Mouse (Mus musculus) cerebellum, adult 9-11 months (tissue): ENCODE data around the gene Ncoa4.
"Not testable (repeated sequence)": the region's sequence is repeated elsewhere in the genome, so short reads cannot be mapped to it uniquely, and the experiment has no call there.

Experiments
- DNase-seq: peaks from one replicate; pipeline ENCODE4 v3.0.0; 2022

Ncoa4 gene

DNA sequence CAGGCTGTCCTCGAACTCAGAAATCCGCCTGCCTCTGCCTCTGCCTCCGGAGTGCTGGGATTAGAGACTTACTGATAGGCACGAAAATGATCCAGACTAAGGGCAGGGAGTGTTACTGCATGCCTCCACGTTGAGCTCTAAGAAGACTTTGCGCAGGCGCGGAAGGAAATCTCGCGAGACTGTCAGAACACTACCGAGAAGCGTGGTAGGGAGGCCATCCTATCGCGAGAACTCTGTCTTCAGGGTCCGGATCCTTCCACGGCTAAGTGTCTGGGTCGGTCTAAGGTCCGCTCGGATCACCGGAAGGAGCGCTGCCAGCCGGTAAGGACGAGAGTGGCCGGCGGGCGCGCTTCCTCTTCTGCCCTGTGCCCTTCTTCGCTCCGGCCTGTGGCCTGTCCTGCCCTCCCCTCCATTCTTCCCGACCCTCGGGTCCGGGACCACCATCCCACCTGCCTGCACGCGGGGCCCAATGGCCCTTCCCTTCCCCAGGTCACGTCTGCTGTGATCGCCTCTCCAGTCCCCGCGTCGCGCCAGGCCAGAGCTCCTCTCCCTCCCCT, at the start of gene Ncoa4:
Gene Ncoa4, plus strand, starts transcription at position 176 of the 557 bp plus-strand sequence.
- peak; percentile 98 for DNase-seq

DNA sequence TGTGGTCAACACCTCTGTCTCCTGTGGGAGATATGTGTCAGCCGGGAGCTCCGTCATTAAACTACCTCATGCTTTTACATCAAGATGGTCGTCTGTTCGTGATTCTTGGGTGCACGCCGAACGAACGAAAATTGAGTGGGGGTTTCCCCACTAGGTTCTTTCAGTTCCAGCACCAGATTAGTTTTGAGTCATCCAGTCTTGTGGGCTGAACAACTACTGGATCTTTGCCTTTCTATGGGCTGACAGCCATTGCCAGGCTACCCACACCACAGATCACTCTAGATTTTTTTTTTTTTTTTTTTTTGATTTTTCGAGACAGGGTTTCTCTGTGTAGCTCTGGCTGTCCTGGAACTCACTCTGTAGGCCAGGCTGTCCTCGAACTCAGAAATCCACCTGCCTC, 47.5 kb upstream of the Ncoa4 start:
- not testable (repeated sequence) for DNase-seq

DNA sequence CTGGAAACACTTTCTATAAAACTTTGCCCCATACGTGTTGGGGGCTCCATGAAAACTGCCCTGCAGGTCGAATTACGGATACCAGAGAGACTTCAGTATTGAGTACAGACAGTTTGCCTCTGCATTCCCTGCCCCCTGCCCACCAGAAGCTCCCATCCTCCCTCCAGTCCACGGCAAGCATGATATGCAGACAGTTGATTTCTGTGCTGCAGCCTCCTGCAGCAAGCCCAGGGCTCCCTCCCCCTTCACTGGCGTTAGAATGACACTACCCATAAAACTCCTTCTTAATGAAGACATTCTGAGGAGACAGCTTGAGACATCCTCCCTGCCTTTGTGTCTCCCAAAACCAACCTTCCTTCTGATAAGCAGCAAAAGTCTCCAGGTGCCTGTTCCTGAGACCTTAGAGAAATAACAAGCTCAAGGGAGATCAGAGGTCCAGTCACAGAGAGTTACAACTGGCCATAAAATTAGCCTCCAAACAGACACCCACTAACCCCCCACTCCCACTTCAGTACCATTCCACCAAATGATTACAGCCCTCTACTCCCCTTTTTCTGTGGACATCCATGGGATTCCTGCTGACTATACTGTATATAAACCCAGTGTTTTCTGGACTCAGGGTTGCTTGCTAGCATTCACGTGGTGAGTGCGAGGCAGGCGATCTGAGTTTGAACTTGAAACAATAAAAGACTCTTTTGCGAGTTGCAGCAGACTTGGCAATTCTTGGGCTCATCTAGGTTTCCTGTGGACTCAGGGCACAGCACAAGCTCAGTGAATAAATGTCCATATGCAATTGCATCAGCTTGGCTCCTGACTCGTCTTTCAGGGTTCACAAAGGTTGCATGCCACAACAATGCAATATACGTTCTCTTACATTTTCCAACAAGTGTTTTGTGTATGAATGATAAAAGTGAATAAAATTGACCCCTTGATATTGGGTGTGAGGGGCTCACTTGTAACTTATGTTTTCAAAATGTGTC, 38.4 kb upstream of the Ncoa4 start:
- no peak for DNase-seq

DNA sequence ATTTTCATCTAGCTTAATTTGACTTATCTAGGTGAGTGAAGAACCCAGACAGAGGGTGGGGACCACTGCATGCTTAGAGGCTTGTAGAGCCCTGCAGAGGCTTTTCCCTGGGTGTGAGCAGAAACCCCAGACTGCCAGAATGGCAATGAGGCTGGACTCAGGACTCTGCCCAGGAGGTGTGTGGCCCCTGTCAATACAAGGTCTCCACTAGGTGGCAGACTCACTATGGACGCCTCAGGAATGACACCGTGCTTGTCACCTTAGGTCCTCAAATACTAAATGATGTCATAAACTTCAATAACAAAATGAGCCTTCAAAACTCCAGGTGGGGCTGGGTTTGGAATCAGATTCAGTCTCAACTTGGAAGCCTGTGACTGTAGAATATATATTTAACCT, 37.7 kb upstream of the Ncoa4 start:
- no peak for DNase-seq

DNA sequence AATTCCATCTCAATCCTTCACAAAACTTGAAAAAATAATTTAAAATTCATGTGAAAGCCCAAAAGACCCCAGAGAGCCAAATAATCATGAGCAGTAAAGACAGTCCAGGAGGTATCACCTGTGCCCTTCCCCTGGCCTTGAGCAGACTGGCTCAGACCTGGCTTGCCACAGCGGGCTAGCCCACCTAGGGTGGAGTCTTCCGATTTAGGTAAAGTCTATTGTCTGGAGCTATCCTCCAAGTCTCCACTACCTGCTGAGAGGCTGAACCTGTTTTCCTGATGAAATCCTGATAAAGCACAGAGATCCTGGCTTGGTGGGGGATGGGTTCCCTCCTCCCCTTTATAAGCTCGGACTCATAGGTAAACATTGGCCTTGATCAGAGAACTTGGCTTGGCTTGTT, 35.4 kb upstream of the Ncoa4 start:
- no peak for DNase-seq

DNA sequence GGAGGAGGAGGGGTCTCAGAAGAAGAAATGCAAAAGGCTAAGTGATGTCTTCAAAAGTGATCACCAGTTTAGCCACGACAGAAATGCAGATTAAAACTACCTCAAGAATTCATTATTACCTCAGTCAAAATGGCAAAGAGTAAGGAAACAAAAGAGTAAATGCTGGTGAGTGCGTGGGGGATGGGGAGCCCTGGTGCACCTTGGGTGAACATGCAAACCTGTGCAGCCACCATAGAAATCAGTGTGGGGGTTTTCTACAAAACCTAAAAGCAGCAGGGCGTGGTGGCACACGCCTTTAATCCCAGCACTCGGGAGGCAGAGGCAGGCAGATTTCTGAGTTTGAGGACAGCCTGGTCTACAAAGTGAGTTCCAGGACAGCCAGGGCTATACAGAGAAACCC, 34.4 kb upstream of the Ncoa4 start:
- not testable (repeated sequence) for DNase-seq

DNA sequence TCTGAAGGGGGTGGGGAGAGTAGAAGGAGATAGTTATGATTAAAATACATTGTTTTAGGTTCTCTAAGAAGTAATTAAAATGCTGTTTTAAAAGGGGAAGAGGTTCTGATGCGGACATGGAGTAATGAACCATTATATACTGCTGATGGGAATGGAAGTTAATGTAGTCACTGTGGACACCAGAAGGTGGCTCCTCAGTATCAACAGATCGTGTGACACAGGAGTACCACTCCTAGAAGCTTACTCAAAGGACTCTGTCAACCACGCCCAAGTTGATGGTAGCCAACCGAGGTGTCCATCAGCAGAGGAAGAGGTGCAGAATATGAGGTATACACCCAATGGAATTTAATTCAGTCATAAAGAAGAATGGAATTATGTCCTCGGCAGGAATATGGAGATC, 31.3 kb upstream of the Ncoa4 start:
- no peak for DNase-seq

DNA sequence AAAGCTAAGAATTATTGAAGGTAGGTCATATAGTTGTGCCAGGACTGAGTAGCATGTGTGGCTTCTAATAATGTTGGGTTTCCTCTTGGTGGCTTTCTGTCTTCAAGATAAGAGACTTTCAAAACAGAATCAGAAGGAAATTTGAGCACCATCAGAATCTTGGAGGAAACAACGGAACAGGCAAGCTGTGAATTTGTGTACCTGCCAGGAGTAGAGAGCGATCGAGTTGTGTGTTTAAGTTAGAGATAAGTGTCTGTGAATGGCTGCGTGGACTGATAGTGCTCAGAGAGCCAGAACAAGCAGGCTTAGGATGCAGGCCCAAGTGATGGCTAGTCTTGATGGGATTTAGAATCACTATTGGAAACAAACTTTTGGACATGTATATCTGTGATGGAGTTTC, 27.8 kb upstream of the Ncoa4 start:
- DNase-seq = no peak

DNA sequence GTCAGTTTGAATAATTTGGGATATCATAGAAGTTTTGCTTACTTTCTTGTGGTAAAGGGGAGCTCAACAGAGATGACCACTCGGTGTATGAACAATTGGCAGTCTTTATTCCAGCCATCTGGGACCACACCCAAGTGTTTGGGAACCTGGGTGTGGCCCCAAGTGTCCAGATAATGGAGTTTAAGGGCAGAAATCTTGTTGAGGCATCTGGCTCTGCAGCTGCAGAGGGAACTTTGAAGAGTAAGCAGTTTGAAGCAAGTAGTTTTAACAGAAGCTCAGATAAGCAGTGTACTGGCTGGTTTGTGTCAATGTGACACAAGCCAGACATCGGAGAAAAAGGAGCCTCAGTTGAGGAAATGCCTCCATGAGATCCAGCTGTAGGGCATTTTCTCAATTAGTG, 25.4 kb upstream of the Ncoa4 start:
- DNase-seq = no peak

DNA sequence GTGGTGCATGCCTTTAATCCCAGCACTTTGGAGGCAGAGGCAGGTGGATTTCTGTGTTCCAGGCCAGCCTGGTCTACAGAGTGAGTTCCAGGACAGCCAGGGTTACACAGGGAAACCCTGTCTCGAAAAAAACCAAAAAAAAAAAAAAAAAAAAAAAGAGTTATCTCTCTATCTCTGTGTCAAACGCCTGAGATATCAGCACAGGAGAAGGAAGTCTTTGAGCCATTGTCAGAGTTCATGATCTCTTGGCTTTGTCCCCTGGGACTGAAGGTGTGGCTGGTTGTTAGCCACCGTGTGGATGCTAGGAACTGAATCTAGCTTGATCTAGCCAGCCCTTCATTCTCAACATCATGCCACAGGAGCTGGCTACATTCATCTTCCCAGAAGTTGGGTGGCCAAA, 23.2 kb upstream of the Ncoa4 start:
- not testable (repeated sequence) for DNase-seq

DNA sequence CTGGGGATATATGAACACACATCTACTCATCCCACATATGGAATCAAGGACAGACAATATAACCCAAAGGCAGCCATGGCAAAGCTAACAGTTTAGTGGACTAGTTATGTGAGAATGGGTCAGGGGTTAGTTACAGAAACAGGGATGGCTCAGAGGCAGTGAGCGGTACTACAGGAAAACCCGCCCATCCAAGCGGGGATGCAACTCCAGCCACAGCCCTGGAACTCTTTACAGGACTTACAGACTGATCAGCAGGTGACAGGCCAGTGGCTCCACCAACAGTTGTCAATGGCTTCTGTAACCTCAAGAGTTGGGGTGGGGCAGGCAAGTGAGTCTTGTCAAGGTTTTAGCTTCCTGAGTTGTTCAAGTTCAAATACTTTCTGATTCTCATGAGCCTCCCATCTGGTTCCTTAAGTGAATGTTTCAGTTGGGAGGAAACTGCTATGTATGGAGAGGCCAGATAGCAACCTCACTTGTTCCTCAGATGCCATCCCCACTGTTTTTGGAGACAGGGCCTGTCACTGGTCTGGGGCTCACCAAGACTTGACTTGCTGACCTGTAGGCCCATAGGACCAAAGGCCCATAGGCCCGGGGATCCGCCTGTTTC, 19.2 kb upstream of the Ncoa4 start:
- DNase-seq = no peak

DNA sequence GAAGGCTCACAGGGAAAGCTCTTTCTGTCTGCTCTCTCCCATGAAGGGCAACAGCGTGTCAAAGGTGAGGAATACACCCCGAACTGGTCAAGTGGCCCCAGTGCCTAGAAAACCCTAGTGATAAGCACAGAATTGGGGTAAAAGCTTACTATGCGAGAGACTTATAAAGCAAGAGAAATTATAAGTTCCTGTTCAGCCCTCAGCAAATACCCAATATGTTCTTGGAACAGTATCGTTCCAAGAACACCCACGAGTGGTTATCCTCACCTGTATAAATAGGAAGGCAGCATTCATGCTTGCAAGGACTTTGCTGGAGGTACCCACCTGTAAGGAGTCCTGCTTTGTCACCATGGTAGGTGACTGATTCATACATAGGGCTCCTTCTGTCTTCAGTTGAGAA, 17.9 kb upstream of the Ncoa4 start, which contains the start of gene Msmb:
Gene Msmb, plus strand, starts transcription at position 301 of the 400 bp plus-strand sequence.
- no peak for DNase-seq

DNA sequence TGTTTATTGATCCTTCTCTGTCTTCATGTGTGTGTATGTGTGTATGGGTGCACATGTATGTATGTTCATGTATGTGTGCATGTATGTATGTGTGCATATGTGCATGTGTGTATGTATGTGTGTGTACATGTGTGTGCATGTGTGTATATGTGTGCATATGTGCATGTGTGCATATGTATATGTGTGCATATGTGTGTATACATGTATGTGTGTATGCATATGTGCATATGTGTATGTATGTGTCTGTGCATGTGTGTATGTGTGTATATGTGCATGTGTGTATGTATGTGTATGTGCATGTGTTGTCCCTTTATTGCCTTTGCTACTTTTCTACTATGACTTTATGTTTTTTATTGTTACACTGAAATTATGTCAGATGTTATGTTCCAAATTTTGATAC, 14.9 kb upstream of the Ncoa4 start:
- DNase-seq = no peak

DNA sequence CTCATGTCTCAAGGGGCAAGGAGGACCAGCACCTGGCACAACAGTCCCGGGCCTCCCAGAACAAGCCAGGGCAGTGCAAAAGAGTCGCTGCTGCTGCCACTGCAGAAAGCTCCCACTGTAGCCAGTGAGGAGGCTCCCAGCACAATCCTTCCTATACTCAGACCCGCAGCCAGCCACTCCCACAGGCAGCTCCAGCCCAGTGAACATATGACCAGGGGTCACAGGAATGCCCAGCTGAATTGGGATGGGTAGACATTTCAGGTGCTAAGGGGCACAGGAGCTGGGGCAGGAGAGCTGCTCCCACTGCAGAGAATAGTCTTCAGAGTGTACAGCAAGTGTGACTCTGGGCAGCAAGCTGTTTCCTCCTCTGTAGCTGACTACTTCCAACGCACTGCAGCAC, 14.3 kb upstream of the Ncoa4 start:
- DNase-seq = no peak

DNA sequence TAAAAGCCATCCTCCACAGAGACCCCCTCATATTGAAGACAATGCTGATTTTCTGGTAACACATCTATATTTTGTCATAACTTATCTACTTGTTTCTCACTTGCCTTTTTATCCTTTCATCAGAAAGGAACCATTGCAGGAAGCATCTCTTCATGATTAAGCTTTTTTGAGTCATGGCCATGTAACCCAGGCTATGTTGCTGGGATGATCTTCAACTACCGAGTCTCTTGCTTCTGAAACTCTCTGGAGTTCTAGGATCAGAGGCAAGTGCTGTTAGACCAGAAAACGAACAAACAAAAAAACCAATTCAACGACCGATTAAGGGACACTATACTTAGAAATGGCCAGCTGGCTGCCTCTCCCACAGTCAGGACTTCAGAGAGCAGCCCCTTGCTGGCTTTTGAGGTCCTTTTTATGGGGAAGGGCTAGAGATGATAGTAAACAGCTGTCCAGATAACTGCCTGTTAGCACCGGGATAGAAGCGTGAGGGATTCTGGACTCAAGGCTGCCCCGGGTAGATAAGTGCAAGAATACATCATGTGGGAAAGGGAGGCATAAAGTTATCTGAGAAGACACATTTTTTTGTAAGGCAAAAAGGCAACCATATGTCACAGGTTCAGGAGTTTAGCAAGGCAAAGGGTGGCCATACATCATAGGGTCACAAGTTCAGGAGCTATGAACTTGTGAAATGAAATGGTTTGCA, 13.7 kb upstream of the Ncoa4 start:
- no peak for DNase-seq

DNA sequence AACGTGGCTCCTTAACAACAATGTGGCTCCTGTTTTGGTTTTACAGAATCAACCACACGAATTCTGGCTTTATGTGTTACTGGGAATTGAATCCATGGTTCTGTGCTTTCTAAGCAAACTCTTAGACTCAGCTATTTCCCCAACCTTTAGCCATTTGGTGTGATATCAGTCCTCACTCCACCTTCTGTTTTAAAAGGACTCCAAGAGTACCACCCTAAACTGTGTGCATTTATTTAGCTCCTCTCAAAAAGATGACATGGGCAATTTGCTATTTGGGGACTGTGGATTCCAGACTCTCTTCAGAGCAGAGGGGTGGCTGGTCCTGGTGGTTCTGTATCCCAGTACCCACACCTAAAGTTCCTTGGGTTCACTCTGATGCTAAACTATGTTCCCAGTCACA, 13.1 kb upstream of the Ncoa4 start:
- DNase-seq = no peak

DNA sequence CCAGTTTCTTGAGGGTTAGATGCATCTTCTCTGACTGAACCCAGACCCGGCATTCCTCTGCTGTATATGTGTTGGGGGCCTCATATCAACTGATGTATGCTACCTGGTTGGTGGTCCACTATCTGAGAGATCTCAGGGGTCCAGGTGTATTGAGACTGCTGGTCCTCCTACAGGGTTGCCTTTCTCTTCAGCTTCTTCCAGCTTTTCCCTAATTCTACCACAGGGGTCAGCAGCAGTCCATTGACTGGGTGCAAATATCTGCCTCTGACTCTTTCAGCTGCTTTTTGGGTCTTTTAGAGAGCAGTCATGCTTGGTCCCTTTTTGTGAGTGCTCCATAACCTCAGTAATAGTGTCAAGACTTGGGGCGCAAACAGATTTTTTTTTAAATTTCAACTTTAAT, 8.8 kb upstream of the Ncoa4 start:
- DNase-seq = no peak

DNA sequence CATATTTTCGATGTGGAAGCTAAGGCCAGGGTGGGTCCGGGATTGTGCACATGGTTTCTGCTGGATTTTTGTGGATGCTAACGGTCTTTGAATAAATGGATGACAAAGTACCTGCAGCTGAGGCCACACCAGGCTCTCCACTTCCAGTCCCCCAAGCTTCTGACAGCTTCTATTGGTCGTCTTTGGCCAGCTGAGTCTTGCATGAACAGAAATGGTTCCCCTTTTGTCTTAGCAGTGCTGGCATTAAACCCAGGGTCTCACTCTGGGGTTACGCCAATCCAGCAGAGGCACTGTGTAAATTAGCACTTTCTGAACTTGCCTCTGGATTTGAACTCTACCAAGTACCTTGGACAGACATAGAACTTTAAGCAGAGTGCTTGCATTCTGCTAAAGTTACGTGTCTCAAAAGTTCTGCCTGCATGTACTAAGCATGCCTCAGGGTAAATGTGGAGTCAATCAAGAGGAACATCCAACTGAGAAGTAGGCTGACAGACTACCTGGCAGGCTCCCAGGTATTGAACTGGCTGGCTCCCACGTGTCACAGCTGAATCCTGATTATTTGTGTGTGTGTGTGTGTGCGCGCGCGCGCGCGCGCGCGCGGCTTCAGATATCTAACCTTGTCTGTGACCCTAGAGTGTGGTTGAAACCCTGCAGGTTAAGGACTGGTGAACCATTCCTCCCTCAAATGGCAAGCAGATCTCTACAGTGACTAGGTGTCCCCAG, 7.3 kb upstream of the Ncoa4 start:
- DNase-seq = no peak

DNA sequence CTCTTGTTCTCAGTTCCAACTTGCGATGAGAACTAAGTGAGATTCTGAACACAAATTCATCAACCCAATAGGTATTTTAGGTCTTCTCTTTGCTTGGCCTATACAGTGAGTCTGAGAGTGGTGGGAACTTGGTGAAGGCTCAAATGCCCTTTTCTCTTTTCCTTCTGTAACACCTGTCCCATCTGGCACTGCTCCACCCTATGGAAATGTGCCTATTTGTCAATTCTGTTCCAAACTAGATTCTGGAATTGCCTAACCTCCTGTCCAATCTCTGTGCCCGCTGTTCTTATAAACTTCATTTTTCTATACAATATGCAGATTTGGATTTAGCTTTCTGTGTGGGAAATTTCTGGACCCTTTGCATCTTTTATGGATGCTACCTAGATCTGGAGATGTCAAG, 6.5 kb upstream of the Ncoa4 start:
- no peak for DNase-seq

DNA sequence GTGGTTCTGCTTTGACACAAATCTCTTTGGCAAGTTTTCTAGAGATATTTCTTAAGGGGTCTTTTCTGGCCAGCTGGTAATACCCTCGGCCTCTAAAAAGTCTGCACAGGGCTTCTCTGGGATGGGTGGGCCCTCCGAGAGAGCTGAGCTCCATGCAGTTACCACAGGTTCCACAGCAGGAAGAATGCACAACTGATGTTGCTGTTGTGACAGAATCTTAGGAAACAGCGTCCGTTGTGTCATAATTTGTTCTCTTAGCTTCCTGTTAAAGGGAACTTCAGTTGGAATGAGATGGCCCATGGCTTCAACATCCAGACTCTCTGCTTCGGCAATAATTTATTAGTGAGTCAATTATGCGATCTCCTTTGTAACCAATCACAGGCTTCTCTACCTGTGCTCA, 4.9 kb upstream of the Ncoa4 start:
- no peak for DNase-seq

DNA sequence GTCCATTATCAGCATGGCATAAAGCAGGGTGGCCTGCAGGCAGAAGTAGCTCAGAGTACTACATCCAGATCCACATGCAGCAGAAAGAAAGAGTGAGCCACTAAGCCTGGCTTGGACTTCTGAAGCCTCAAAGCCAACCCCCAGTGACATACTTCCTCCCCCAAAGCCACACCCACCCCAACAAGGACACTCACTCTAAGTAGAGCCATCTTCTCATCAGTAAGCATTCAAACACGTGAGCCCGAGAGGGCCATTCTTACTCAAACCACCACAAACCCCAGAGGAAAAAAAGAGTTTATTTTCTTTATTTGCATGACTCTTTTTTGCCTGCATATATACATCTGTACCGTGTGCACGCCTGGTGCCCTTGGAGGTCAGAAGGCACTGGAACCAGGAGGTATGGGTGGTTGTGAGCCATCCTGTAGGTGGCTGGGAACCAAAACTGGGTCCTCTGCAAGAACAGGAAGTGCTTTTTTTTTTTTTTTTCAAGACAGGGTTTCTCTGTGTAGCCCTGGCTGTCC, 455 bp upstream of the Ncoa4 start:
- DNase-seq = no peak

DNA sequence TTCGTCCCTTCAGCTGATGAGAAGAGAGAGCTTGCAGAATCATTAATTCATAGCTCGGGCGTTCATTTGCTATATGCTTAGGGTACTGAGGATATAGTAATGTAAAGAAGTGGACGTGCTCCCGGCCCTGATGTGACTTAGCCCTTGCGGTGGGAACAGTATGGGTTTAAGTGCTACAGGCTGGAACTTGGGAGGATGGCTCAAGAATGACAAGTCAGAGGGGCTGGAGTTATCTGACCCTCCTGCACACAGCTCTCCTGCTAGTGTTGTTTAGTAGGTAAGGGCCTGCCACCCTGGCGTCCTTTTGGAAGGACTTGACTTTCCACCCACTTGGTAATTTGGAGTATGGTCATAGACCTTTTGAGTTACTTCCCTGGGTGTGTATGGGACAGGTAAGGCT, 898 bp downstream of the Ncoa4 start:
- DNase-seq = no peak
